Mouse (Mus musculus) heart, embryonic 15.5 days (tissue): ENCODE results near the gene Napsa. TPM values are rescaled to one million over a fixed set of nuclear protein-coding genes. Genes with fewer than 3 reads are reported as not detected.

Source experiments
- ATAC-seq: fragments of 200-750 bp; cut with Nextera tagmentation; replicated peaks from 2 replicates; pipeline ENCODE4 v1.8.0; 2017; ENCODE audit warnings: low read depth, moderate TSS enrichment; ENCODE audit not compliant: insufficient number of reproducible peaks, insufficient read depth, low FRiP score
- H3K27ac ChIP-seq: fragments of 300-500 bp; sonication (generic); 2 replicates; pipeline ENCODE4 v1.5.1; 2015; ENCODE audit warnings: mild to moderate bottlenecking, inconsistent platforms
- H3K27me3 ChIP-seq: fragments of 300-500 bp; sonication (generic); 2 replicates; pipeline ENCODE4 v1.6.1; 2015; ENCODE audit warnings: inconsistent platforms
- H3K36me3 ChIP-seq: fragments of 300-500 bp; sonication (generic); 2 replicates; pipeline ENCODE4 v1.6.1; 2015; ENCODE audit warnings: mild to moderate bottlenecking, inconsistent platforms
- H3K4me1 ChIP-seq: fragments of 300-500 bp; sonication (generic); replicated peaks from 2 replicates; pipeline ENCODE4 v1.6.1; 2015; ENCODE audit warnings: inconsistent platforms
- H3K4me2 ChIP-seq: fragments of 300-500 bp; sonication (generic); 2 replicates; pipeline ENCODE4 v1.6.1; 2015; ENCODE audit warnings: inconsistent platforms, mild to moderate bottlenecking, moderate library complexity
- H3K4me3 ChIP-seq: fragments of 300-500 bp; sonication (generic); 2 replicates; pipeline ENCODE4 v1.5.1; 2015; ENCODE audit warnings: mild to moderate bottlenecking, inconsistent platforms
- H3K9ac ChIP-seq: fragments of 300-500 bp; sonication (generic); 2 replicates; pipeline ENCODE4 v1.6.1; 2015; ENCODE audit warnings: mild to moderate bottlenecking, inconsistent platforms
- H3K9me3 ChIP-seq: fragments of 300-500 bp; sonication (generic); replicated peaks from 2 replicates; pipeline ENCODE4 v1.6.1; 2016; ENCODE audit warnings: inconsistent platforms
- WGBS: fragments of 180-500 bp; shearing (Covaris S2); methylation state at CpG from one replicate; pipeline ENCODE4 v1.1.7; 2015; ENCODE audit warnings: mixed read lengths; 5-methylcytosine and 5-hydroxymethylcytosine counted together
- polyA plus RNA-seq: library from polyadenylated mRNA; unstranded; fragments of >200 nt; fragmentation: Nextera tagmentation; extraction: Ambion mirVana; gene quantifications from 2 replicates; pipeline ENCODE4 v1.2.1, GENCODE M21; 2015

The Napsa gene
- polyA plus RNA-seq, 1 experiment from 2014 or later: 1.7 TPM

GRCm38 (mm10) chr7:44590402-44591347 is 18.5 kb downstream of the Napsa start, which contains the start of gene Kcnc3:
Kcnc3 (plus strand) TSS chr7:44590664.
- ATAC-seq: peak; percentile 81
- under 1% methylated on average over 80 of the region's 80 CpGs for WGBS
- Histone ChIP-seq H3K36me3 (no peaks in the 10 kb centered on the region), H3K27ac (no peak within 1 kb of the TSS), H3K4me1 (peaks cover 35% of the 10 kb centered on the region), H3K4me3 (peak within 1 kb of the TSS; percentile 57), H3K9me3 (no peaks in the 10 kb centered on the region), H3K9ac (peak within 1 kb of the TSS; percentile 27), H3K4me2 (peak within 1 kb of the TSS; percentile 94), H3K27me3 (peaks cover 91% of the 10 kb centered on the region)

GRCm38 (mm10) chr7:44591348-44592116 is 19.4 kb downstream of the Napsa start:
- H3K36me3 ChIP-seq: no peaks in the 10 kb centered on the region
- no peak overlapping the region for H3K27ac ChIP-seq
- under 1% methylated on average over 60 of the region's 60 CpGs for WGBS
- H3K27me3 ChIP-seq: peaks cover 86% of the 10 kb centered on the region
- no peak for ATAC-seq
- H3K4me3 ChIP-seq: peak overlapping the region; percentile 57
- peak overlapping the region; percentile 27; the same call in 1 of the 2 replicates for H3K9ac ChIP-seq
- no peaks in the 10 kb centered on the region for H3K9me3 ChIP-seq
- H3K4me2 ChIP-seq: peak overlapping the region; percentile 94
- H3K4me1 ChIP-seq: peaks cover 33% of the 10 kb centered on the region

- H3K27ac ChIP-seq: no peak overlapping the region
- peaks cover 71% of the 10 kb centered on the region for H3K27me3 ChIP-seq
- H3K4me1 ChIP-seq: peaks cover 28% of the 10 kb centered on the region
- WGBS: 4% methylated on average over 15 of the region's 15 CpGs
- no peak overlapping the region for H3K4me3 ChIP-seq
- no peaks in the 10 kb centered on the region for H3K36me3 ChIP-seq
- H3K9ac ChIP-seq: no peak overlapping the region
- H3K9me3 ChIP-seq: no peaks in the 10 kb centered on the region
- no peak overlapping the region for H3K4me2 ChIP-seq
- ATAC-seq: no peak
Measured at GRCm38 (mm10) chr7:44593051-44593450, 20.9 kb downstream of the Napsa start.

DNA sequence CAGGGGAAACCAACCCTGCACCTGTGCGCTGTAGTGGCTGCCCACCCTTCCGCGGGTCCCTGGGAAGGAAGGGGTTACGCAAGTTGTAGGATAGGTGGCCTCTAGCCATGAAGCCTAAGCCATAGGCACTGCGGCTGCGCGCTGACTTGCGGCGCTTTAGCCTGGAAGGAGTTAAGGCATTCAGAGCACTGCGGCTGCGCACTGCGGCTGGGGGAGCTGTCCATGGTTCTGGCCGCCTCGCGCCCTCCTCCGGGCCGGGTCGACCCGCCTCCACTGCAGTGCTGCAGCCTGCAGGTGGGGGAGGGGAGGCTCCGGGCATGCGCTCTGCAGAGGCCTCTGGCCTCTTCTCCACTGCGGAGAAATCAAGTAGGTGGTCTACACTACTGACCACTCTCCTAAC is 21.6 kb downstream of the Napsa start:
- under 1% methylated on average over 18 of the region's 22 CpGs for WGBS

GRCm38 (mm10) chr7:44594291-44594690 is 22.1 kb downstream of the Napsa start:
- Histone ChIP-seq H3K27ac (no peak overlapping the region), H3K36me3 (no peaks in the 10 kb centered on the region), H3K9ac (no peak overlapping the region), H3K27me3 (peaks cover 62% of the 10 kb centered on the region), H3K4me1 (peaks cover 20% of the 10 kb centered on the region), H3K4me2 (no peak overlapping the region), H3K4me3 (no peak overlapping the region), H3K9me3 (no peaks in the 10 kb centered on the region)
- no peak for ATAC-seq
- 58% methylated on average over 6 of the region's 6 CpGs for WGBS

More for the DNA sequence above, 21.6 kb downstream of the Napsa start:
- Histone ChIP-seq H3K4me1 (peaks cover 25% of the 10 kb centered on the region), H3K36me3 (no peaks in the 10 kb centered on the region), H3K4me2 (peak overlapping the region; percentile 28; the same call in 1 of the 2 replicates), H3K9ac (no peak overlapping the region), H3K4me3 (no peak overlapping the region), H3K27me3 (peaks cover 67% of the 10 kb centered on the region), H3K9me3 (no peaks in the 10 kb centered on the region), H3K27ac (no peak overlapping the region)
- ATAC-seq: peak; percentile 51; the same call in 1 of the 2 replicates

- no peak for ATAC-seq
- WGBS: 90% methylated on average over 20 of the region's 20 CpGs
Measured at GRCm38 (mm10) chr7:44595131-44595561, 23.0 kb downstream of the Napsa start.

DNA sequence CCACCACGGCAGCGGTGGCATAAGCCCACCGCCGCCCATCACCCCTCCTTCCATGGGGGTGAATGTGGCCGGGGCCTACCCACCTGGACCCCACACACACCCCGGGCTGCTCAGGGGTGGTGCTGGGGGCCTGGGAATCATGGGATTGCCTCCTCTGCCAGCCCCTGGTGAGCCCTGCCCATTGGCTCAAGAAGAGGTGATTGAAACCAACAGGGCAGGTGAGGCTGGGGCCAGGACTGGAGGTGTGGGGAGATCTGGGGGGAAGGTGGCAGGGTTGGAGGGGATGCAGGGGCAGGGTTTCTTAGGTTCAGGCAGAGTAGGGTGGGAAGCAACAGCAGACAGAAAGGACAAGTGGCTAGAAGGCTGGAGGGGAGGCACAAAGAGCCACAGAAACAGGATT is 23.9 kb downstream of the Napsa start:
- peaks cover 60% of the 10 kb centered on the region for H3K27me3 ChIP-seq

More at GRCm38 (mm10) chr7:44595131-44595561, 23.0 kb downstream of the Napsa start:
- Histone ChIP-seq H3K9me3 (no peaks in the 10 kb centered on the region), H3K4me3 (no peak overlapping the region), H3K4me1 (peaks cover 20% of the 10 kb centered on the region), H3K9ac (no peak overlapping the region), H3K4me2 (no peak overlapping the region), H3K27ac (no peak overlapping the region), H3K36me3 (no peaks in the 10 kb centered on the region), H3K27me3 (peaks cover 60% of the 10 kb centered on the region)

GRCm38 (mm10) chr7:44596996-44597538 is 24.9 kb downstream of the Napsa start:
- Histone ChIP-seq H3K9ac (no peak overlapping the region), H3K4me1 (peaks cover 5% of the 10 kb centered on the region; the same call in 1 of the 2 replicates), H3K27me3 (peaks cover 60% of the 10 kb centered on the region), H3K9me3 (no peaks in the 10 kb centered on the region), H3K36me3 (no peaks in the 10 kb centered on the region), H3K4me2 (no peak overlapping the region), H3K27ac (no peak overlapping the region), H3K4me3 (no peak overlapping the region)
- 42% methylated on average over 5 of the region's 5 CpGs for WGBS
- no peak for ATAC-seq

More for the DNA sequence above, 23.9 kb downstream of the Napsa start:
- Histone ChIP-seq H3K9ac (no peak overlapping the region), H3K4me2 (no peak overlapping the region), H3K4me1 (peaks cover 12% of the 10 kb centered on the region), H3K9me3 (no peaks in the 10 kb centered on the region), H3K36me3 (no peaks in the 10 kb centered on the region), H3K4me3 (no peak overlapping the region), H3K27ac (no peak overlapping the region)
- WGBS: 87% methylated on average over 6 of the region's 6 CpGs
- no peak for ATAC-seq

GRCm38 (mm10) chr7:44597666-44598065 is 25.5 kb downstream of the Napsa start:
- WGBS: 82% methylated on average over 4 of the region's 4 CpGs
- H3K4me1 ChIP-seq: peaks cover 5% of the 10 kb centered on the region; the same call in 1 of the 2 replicates
- no peak overlapping the region for H3K9ac ChIP-seq
- no peak overlapping the region for H3K27ac ChIP-seq
- peaks cover 60% of the 10 kb centered on the region for H3K27me3 ChIP-seq
- ATAC-seq: no peak
- H3K9me3 ChIP-seq: no peaks in the 10 kb centered on the region
- no peak overlapping the region for H3K4me3 ChIP-seq
- no peaks in the 10 kb centered on the region for H3K36me3 ChIP-seq
- no peak overlapping the region for H3K4me2 ChIP-seq

- no peaks in the 10 kb centered on the region for H3K9me3 ChIP-seq
- H3K27me3 ChIP-seq: peaks cover 60% of the 10 kb centered on the region
- no peak for ATAC-seq
- no peak overlapping the region for H3K9ac ChIP-seq
- peaks cover 5% of the 10 kb centered on the region; the same call in 1 of the 2 replicates for H3K4me1 ChIP-seq
- no peaks in the 10 kb centered on the region for H3K36me3 ChIP-seq
- 78% methylated on average over 12 of the region's 12 CpGs for WGBS
- no peak overlapping the region for H3K4me2 ChIP-seq
- no peak overlapping the region for H3K27ac ChIP-seq
- H3K4me3 ChIP-seq: no peak overlapping the region
Measured at GRCm38 (mm10) chr7:44598336-44598735, 26.2 kb downstream of the Napsa start.
